Mouse (Mus musculus) NIH3T3 (cell line): Measurements from ENCODE around the gene Serpinb7.

ENCODE experiments used
- DNase-seq: peaks from one replicate; pipeline ENCODE4 v3.0.0-alpha.2; 2012; ENCODE audit warnings: low read depth

The Serpinb7 gene

DNA sequence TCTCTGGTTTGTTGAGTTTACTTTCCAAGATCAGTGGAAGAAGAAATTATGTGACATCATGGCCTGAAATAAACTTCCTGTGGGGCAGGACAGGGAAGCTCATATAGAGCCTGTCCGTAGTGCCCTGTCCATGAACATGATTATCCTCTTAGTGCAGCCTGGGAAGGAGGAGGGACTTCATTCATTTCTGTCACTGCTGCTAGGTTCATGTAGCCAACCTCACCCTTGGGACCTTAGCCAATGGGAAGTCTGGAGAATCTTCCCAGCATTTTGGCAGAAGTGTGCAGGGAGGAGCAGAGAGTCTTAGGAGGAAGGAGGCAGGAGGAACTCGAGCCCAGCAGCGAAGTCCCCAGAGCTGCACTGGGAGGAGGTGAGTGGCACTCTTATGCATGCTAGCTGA lies at the start of gene Serpinb7:
Gene Serpinb7, plus strand, starts transcription at position 301 of the 400 bp plus-strand sequence.
- no peak for DNase-seq

GRCm38 (mm10) chr1:107350392-107350791 lies 49.1 kb upstream of the Serpinb7 start:
- DNase-seq, result no peak

GRCm38 (mm10) chr1:107351115-107351514 lies 48.3 kb upstream of the Serpinb7 start:
- no peak for DNase-seq

DNA sequence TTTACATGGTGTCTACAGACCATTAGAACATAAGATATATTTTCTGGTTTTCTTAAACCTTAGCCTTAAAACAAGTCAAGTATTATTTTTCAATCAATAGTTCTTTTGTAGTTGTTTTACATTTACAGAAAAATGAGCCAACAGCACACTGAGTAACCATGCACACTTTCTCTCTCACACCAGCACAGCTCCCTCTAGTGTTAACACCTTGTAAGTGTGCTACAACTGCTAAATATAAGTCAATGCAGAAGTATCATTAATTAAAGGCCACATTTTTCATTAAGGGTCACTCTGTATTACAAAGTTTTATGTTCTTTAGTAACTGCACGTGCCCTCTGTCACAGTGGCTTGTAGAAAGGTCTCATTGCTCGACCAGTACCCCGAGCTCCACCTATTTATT lies 46.4 kb upstream of the Serpinb7 start:
- DNase-seq, result peak; percentile 6

GRCm38 (mm10) chr1:107360898-107361297 lies 38.6 kb upstream of the Serpinb7 start, which contains the start of gene Serpinb11:
Serpinb11 (plus strand) TSS chr1:107361198.
- DNase-seq, result no peak

GRCm38 (mm10) chr1:107365973-107366372 lies 33.5 kb upstream of the Serpinb7 start:
- DNase-seq, result peak; percentile 11

DNA sequence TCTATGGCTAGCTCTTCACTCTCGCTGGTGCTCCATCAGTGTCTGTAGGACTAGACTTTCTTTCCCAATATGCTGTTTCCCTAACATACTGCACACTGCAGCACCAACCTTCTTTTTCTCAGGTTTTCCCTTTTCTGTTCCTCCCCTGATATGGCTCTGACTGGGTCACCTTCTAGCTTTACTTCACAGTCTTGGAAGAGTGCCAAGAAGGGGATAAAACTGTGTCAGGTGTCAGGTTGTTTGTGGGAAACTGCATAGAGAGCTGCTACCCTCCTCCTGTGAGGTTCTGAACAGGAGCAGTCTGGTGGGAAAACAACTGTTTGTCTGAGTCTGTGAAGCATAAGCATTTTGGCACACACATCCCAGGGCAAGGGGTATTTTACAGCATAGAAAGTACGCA lies 30.5 kb upstream of the Serpinb7 start:
- DNase-seq, result no peak

DNA sequence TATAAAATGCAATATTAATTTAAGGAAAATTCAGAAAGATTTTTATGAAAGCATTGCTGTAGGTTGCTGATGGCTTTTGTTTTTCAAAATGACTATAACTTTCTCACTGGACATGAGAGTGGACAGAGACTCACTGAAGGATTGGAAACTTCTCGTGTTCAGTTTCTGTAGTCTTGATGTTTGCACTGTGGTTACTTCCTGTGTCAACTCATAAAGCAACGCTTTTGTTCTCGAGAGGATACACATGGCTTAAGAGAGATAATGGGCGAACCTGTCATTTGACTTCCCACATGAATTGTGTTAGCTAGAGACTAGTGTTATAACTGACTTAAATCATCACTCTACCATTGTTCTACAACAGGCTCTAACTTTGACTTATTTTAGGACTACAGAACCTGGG lies 22.5 kb upstream of the Serpinb7 start:
- DNase-seq, result no peak

DNA sequence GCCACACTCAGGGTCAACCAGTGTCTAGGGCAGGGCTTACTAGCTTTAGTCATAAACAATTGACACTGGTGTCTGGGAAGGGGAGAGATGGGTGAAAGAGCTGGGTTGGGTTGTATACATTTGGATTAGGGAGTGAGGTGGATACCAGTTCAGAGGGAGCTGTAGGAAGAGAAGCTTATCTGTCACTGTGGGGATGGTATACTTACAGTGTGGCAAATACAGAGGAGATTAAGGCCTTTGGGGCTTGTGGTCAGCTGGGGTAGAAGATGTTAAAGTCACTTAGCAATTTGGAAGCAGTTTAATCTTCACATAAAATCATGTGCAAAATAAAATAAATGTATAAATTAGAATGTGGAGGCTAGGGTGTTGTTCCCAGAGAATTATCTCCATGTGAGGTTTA lies 21.1 kb upstream of the Serpinb7 start:
- no peak for DNase-seq

DNA sequence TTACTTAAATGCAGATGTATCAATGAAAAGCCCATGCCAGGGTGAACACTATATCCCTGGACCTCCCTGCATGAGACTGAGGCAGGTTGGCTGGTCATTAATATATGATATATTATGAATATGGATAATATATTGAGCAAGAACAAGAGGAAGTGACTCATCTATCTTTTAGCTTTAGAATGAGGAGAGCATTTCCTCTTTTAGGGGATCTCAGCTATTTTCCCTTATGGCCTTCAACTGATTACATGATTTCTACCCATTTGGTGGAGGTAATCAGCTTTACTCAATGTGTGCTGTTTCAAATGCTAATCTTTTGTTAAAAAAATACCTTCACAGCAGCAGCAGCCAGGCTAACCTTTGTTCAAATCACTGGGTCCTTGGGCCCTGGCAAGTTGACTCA lies 18.0 kb upstream of the Serpinb7 start:
- no peak for DNase-seq

- DNase-seq, result no peak
Observed at GRCm38 (mm10) chr1:107382404-107382803, 17.1 kb upstream of the Serpinb7 start.

DNA sequence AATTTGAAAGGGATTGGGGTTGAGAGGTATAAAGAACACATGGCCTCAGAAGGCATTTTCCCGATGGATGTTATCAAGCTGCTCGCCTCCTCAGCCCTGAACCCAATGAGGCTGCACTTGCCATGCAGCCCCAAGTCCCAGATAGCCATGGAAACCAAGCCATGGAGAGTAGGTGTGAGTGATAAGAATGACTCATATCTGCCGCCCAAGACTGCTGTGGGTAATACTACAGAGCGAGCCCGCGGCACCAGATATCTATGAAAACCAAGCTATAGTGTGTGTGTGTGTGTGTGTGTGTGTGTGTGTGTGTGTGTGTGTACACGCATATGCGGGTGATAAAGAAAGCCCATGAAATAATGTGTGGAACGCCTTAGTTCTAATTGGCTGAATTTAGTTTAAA lies 14.9 kb upstream of the Serpinb7 start:
- DNase-seq, result no peak

GRCm38 (mm10) chr1:107389753-107390152 lies 9.7 kb upstream of the Serpinb7 start:
- DNase-seq, result no peak

- no peak for DNase-seq
Observed at GRCm38 (mm10) chr1:107397481-107397880, 2.0 kb upstream of the Serpinb7 start.

DNA sequence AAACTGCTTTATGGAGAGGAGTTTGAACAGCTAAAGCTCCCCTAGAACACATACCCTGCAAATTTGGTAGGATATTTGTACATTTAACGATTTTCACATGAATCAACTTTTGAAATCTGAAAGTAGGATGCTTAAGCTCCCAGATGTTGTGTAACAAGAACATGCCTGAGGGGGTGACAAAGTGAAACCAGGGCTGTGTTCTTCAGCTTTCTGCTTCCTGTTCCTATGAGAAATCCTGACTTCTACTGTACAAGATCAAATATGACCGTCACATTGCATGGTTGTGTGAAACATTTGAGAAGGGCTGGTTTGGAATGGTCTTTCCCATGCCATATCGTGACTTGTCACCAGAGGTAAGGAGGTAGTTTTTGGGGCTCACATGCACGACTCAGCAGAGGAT lies 2.6 kb downstream of the Serpinb7 start:
- no peak for DNase-seq

GRCm38 (mm10) chr1:107414650-107415049 lies 15.2 kb downstream of the Serpinb7 start:
- DNase-seq, result no peak

GRCm38 (mm10) chr1:107422487-107422886 lies 23.0 kb downstream of the Serpinb7 start:
- no peak for DNase-seq

DNA sequence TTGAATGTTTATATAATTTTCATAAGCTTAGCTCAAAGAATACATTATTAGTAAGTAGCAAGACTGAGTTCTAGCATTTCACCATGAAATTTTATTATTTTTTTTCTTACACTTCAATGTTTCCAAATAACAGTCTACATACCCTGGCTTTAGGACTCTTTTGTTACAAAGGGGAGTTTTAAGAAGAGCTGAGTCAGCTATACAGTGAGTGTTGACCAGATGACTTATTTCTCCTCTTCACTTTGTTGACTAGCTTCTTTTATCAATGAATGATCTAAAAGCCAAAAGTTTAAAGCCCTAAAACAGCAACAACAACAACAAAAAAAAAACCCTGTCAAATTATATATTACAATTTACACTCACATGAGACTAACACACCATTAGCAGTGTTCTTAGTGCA lies 31.8 kb downstream of the Serpinb7 start:
- no peak for DNase-seq

DNA sequence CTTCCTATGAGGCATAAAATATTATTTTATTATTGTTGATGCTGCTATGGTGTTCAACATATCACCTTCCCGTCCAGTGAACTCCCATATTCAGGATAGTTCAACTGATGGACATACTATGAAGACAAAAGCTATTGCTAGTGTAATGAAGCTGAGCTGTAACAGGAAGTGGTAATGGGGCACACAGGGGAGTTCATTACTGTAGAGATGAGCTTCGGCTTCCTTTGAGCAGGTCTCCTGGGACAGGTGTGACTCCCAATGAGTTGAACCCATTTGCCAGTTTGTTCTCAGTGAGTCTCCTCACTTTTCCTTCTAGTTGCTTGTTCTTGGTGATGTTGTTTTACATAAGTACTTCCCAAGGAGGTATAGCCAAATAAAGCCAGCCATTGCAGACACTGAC lies 36.1 kb downstream of the Serpinb7 start:
- no peak for DNase-seq

GRCm38 (mm10) chr1:107439462-107439861 lies 40.0 kb downstream of the Serpinb7 start:
- no peak for DNase-seq

DNA sequence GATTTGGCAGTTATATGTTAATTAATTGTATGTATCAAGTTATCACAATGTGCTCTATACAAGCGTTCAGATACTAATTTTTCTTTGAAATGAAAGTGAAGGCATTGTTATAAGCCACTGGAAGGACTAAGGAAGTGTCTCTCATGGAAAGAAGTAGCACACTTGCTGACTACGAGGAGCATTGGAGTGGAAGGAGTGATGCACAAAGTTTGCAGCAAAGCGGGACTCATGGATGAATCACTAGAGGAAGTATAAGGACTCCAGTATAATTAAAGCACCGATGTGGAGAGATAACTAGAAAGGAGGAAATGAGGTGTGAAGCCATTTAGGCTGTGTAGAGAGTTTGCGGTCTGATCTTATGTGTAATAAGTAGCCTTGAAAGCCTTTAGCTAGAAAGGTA lies 45.9 kb downstream of the Serpinb7 start:
- DNase-seq, result no peak

DNA sequence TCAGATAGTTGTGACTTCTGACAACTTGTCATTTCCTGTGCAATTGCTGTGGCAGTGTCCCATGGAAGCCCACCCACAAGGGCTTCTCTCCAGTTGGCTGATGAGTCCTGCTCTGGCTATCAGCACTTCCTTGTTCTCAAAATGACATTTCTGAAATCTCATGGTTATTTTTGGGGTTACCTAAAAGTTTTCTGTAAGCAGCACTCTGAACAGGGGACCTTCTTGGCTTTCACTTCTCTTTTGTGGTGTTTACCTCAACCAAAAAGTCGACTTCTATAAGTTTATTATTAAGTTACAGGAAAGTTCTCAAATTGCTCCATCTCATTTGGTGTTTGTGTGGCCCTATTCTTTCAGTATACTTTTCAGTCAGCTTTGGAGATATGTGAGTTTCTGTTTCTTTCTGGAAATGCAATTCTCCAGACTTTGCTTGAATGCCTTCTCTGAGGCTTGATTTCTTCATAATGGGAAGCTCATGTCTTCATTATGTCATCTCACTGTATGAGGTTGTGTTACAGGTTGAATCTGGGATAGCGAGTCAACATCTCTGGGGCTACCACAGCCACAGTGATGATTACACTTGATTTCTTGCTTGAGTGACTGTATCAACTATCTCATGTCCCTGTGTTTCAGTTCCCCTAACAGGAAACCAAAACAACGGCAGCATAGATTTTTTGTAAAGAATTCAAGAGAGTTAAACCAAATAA lies 47.9 kb downstream of the Serpinb7 start:
- no peak for DNase-seq

GRCm38 (mm10) chr1:107479909-107480308 lies 80.5 kb downstream of the Serpinb7 start:
- no peak for DNase-seq

GRCm38 (mm10) chr1:107481452-107481851 lies 82.0 kb downstream of the Serpinb7 start:
- peak; percentile 90 for DNase-seq
